Mouse (Mus musculus) intestine, embryonic 16.5 days (tissue): ENCODE results near the gene Bcl9l. TPM values are rescaled to one million over a fixed set of nuclear protein-coding genes. Genes with fewer than 3 reads are reported as not detected.

Experiments used
- ATAC-seq: fragments of 200-750 bp; cut with Nextera tagmentation; 2 replicates; pipeline ENCODE4 v1.8.0; 2017; ENCODE audit warnings: moderate TSS enrichment, moderate library complexity
- H3K27ac ChIP-seq: fragments of 300-500 bp; sonication (generic); 2 replicates; pipeline ENCODE4 v1.5.1; 2014; ENCODE audit warnings: mild to moderate bottlenecking, low read length
- H3K27me3 ChIP-seq: fragments of 300-500 bp; sonication (generic); replicated peaks from 2 replicates; pipeline ENCODE4 v1.6.1; 2014; ENCODE audit warnings: low read length, control low read depth, mixed read lengths; ENCODE audit not compliant: control insufficient read depth, insufficient read depth
- H3K36me3 ChIP-seq: fragments of 300-500 bp; sonication (generic); 2 replicates; pipeline ENCODE4 v1.6.1; 2014; ENCODE audit warnings: low read length, control low read depth; ENCODE audit not compliant: control insufficient read depth, insufficient read depth
- H3K4me1 ChIP-seq: fragments of 300-500 bp; sonication (generic); 2 replicates; pipeline ENCODE4 v1.6.1; 2014; ENCODE audit warnings: low read length, control low read depth, mixed read lengths; ENCODE audit not compliant: control insufficient read depth, insufficient read depth
- H3K4me2 ChIP-seq: fragments of 300-500 bp; sonication (generic); 2 replicates; pipeline ENCODE4 v1.6.1; 2014; ENCODE audit warnings: low read depth, low read length, control low read depth
- H3K4me3 ChIP-seq: fragments of 300-500 bp; sonication (generic); 2 replicates; pipeline ENCODE4 v1.5.1; 2014; ENCODE audit warnings: mild to moderate bottlenecking, low read length
- H3K9ac ChIP-seq: fragments of 300-500 bp; sonication (generic); 2 replicates; pipeline ENCODE4 v1.6.1; 2014; ENCODE audit warnings: low read depth, low read length
- H3K9me3 ChIP-seq: fragments of 300-500 bp; sonication (generic); 2 replicates; pipeline ENCODE4 v1.6.1; 2016; ENCODE audit warnings: low read length, control low read depth; ENCODE audit not compliant: control insufficient read depth
- WGBS: fragments of 180-500 bp; shearing (Covaris S2); extraction: QIAGEN DNeasy Blood & Tissue Kit; methylation state at CpG from one replicate; pipeline ENCODE4 v1.1.7; 2014; 5-methylcytosine and 5-hydroxymethylcytosine counted together
- polyA plus RNA-seq: library from polyadenylated mRNA; unstranded; fragments of >200 nt; fragmentation: Nextera tagmentation; extraction: Ambion mirVana; gene quantifications from 2 replicates; pipeline ENCODE4 v1.2.1, GENCODE M21; 2015

The Bcl9l gene
- polyA plus RNA-seq, 1 experiment from 2014 or later, result 5.1 TPM

DNA sequence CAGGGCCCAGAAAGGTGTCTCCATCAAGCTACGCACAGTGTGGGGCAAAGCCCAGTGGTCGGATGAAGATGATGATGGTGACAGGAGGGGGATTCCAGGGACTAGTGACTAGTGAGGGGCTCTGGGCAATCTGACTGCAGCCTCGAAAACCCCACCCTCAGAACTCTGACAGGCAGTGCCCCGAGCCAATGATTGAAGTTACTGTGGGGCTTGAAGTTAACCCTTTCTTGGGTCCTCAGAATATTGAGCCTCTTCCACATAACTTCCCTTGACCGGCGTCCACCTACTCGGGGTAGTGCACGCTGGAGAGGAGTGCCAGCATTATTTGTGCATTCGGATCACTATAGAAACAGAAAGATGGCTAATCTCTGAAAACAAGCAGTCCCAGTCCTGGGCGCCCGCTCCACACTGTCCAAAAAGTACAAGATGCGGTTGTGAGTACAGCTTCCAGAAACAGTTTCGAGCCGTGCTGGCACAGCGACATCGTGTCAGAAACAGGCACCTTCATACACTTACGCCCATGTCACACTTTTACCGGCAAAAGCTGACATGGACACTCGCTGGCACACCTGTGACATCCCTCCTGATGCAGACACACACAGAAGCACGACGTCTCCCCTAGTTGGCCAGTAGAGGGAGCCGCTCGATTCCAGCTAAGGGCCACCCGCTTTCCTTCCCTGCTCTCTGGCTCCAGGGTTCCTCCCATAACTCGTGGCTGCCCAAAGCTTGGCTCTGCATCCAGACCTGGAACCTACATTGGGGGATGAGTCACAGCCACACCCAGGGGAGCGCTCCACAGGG lies 2.8 kb upstream of the Bcl9l start:
- Histone ChIP-seq H3K9me3 (no peaks in the 10 kb centered on the region), H3K27me3 (no peaks in the 10 kb centered on the region), H3K4me1 (peaks cover 29% of the 10 kb centered on the region), H3K27ac (peak overlapping the region; percentile 98), H3K36me3 (no peaks in the 10 kb centered on the region), H3K9ac (peak overlapping the region; percentile 94), H3K4me2 (peak overlapping the region; percentile 83), H3K4me3 (peak overlapping the region; percentile 77)
- under 1% methylated on average over 26 of the region's 26 CpGs for WGBS
- ATAC-seq, result peak; percentile 47

DNA sequence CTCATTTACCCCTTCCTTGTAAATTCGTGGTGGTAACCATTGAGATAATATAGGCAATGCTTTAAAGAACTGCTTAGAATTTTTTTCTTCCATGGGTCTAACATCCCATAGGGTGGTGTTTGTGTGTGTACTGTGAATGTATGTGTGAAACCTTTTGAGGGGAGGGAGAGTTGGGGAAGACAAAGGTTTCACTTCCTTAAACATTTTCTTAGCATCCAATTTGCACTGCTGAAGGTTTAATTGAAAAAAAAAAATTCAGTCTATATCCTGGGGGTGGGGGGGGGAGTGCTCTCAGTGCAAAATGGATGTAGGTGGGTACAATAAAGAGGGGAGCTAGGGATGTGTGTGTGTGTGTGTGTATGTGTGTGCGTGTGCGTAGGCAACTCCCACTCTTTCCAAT lies 513 bp upstream of the Bcl9l start:
- ATAC-seq, result no peak
- peak overlapping the region; percentile 74 for H3K4me2 ChIP-seq
- peak overlapping the region; percentile 95 for H3K9ac ChIP-seq
- H3K4me1 ChIP-seq, result peaks cover 52% of the 10 kb centered on the region
- 9% methylated on average over 3 of the region's 3 CpGs for WGBS
- peak overlapping the region; percentile 94 for H3K27ac ChIP-seq
- H3K9me3 ChIP-seq, result no peaks in the 10 kb centered on the region
- H3K4me3 ChIP-seq, result peak overlapping the region; percentile 93
- no peaks in the 10 kb centered on the region for H3K27me3 ChIP-seq
- no peaks in the 10 kb centered on the region for H3K36me3 ChIP-seq

- Histone ChIP-seq H3K4me3 (peak overlapping the region; percentile 93), H3K27me3 (no peaks in the 10 kb centered on the region), H3K4me2 (peak overlapping the region; percentile 74), H3K27ac (peak overlapping the region; percentile 94), H3K36me3 (no peaks in the 10 kb centered on the region), H3K4me1 (peaks cover 53% of the 10 kb centered on the region), H3K9ac (peak overlapping the region; percentile 95), H3K9me3 (no peaks in the 10 kb centered on the region)
- under 1% methylated on average over 39 of the region's 39 CpGs for WGBS
- no peak for ATAC-seq
Observed at GRCm38 (mm10) chr9:44483041-44483509, 450 bp downstream of the Bcl9l start.

DNA sequence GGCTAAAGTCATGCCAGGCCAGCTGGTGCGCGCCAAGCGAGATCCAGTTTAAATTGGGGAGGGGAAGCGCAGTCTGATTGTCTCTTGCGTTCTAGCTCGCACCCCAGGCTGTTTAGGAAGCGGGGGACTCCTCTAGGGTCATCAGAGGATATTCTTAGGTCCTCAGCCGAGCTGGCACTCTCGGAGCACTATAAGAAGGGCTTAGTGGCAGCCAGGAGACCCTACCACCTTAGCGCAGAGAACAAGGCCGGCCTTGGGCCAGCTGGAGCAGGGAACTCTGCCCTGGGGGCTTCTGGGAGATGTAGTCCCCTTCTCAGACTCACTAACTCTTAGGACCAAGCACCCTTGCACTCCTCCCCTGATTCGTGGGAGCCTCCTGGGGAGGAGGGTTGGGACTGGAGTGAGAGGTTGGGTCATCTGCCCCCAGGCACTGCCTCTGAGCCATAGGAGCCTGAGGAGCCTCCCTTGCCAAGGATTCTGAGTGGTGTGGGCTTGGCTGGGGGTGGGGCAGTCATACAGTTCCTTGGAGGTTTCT lies 952 bp downstream of the Bcl9l start:
- Histone ChIP-seq H3K4me2 (peak overlapping the region; percentile 74), H3K36me3 (no peaks in the 10 kb centered on the region), H3K4me3 (peak overlapping the region; percentile 93), H3K27me3 (no peaks in the 10 kb centered on the region), H3K4me1 (peaks cover 56% of the 10 kb centered on the region), H3K9ac (peak overlapping the region; percentile 95), H3K9me3 (no peaks in the 10 kb centered on the region), H3K27ac (peak overlapping the region; percentile 94)
- 0% methylated on average over 12 of the region's 12 CpGs for WGBS
- ATAC-seq, result peak; percentile 32

DNA sequence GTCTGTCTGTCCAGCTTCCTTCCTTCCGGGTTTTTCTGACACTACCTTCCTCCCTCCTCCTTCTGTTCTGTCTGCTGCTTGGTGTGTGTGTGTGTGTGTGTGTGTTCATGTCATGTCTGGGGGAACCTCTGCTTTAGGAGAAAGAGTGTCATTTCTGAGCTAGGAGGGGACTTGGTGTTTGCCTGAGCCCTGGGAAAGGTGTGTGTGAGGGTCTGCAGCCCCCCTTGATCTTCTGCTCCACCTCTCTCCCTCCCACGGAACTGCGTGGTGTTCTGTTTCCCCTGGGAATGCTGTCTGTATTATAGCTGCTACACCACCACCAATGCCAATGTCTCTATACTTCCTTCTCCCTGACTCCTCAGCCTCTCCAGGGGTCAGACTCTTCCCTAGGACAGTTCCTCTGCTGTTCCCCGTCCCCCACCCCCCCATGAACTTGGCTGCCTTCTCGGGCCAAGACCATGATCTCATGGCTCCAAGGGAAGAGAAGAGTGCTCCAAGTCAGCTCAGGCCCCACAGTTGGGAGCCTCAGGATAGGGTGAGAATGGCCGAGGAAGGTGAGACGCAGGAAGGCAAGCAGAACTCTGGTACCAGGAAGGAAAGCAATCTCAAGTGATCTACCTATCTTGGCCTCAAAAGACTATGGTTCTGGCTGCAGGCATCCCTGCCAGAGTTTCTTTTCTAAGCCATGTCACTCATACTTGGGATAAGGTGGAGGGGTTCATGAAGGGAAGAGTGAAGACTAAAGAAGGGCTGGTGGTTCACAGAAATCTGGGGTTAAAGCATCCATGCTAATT lies 1.9 kb downstream of the Bcl9l start:
- H3K4me1 ChIP-seq, result peaks cover 66% of the 10 kb centered on the region
- H3K9ac ChIP-seq, result peak overlapping the region; percentile 95
- WGBS, result 20% methylated on average over 7 of the region's 7 CpGs
- no peaks in the 10 kb centered on the region for H3K36me3 ChIP-seq
- H3K27me3 ChIP-seq, result no peaks in the 10 kb centered on the region
- H3K9me3 ChIP-seq, result no peaks in the 10 kb centered on the region
- ATAC-seq, result no peak
- H3K27ac ChIP-seq, result peak overlapping the region; percentile 94
- H3K4me3 ChIP-seq, result peak overlapping the region; percentile 93
- peak overlapping the region; percentile 74 for H3K4me2 ChIP-seq

DNA sequence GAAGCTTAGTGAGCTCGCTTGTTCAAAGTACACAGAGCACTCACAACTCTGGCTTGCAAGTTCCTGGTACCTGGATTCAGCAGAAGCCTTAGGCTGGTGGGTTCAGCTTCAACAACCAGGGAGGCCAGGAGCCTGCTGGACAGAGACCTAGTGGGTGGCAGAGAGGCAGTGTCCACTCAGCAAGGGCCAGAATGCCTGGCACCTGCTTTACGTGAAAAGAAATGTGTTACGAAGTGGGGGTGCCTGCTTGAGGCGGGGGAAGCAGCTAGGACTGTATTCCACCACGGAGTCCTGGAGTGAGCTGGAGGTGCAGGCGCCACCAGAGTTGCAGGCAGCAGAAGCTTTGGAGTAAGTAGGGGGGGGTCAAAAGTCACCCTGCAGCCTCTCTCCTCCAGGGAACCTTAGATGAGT lies 2.5 kb downstream of the Bcl9l start:
- Histone ChIP-seq H3K27ac (peak overlapping the region; percentile 94), H3K4me1 (peaks cover 72% of the 10 kb centered on the region), H3K9ac (peak overlapping the region; percentile 64), H3K4me3 (peak overlapping the region; percentile 93), H3K27me3 (no peaks in the 10 kb centered on the region), H3K9me3 (no peaks in the 10 kb centered on the region), H3K36me3 (no peaks in the 10 kb centered on the region), H3K4me2 (peak overlapping the region; percentile 74)
- no peak for ATAC-seq
- WGBS, result 30% methylated on average over 6 of the region's 6 CpGs

GRCm38 (mm10) chr9:44485516-44486161 lies 3.0 kb downstream of the Bcl9l start:
- no peak for ATAC-seq
- Histone ChIP-seq H3K27ac (peak overlapping the region; percentile 94), H3K36me3 (no peaks in the 10 kb centered on the region), H3K4me3 (peak overlapping the region; percentile 93), H3K9me3 (no peaks in the 10 kb centered on the region), H3K9ac (peak overlapping the region; percentile 64), H3K4me2 (peak overlapping the region; percentile 74), H3K4me1 (peaks cover 73% of the 10 kb centered on the region), H3K27me3 (no peaks in the 10 kb centered on the region)
- WGBS, result 15% methylated on average over 14 of the region's 14 CpGs

DNA sequence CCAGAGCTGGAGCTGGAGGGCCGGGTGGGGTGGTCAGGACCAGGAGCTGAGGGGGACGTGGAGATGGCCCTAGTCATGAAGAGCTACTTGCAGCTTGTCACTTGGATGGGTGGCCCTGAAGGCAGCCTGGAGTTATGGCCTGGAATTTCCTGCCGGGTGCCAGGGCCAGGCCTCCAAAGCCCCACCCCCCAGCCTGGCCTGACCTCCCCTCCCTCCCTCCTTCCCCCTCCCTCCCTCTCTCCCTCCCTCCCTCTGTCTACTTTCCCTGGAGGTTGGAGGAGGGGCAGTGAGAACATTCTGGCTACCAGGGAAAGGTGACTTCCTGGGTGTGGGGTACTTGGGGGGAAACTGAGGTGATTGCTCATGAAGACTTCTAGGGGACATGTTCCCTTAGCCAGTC lies 3.7 kb downstream of the Bcl9l start:
- Histone ChIP-seq H3K9ac (peak overlapping the region; percentile 64), H3K9me3 (no peaks in the 10 kb centered on the region), H3K36me3 (no peaks in the 10 kb centered on the region), H3K27me3 (no peaks in the 10 kb centered on the region), H3K4me2 (peak overlapping the region; percentile 74), H3K4me1 (peaks cover 80% of the 10 kb centered on the region), H3K4me3 (peak overlapping the region; percentile 93), H3K27ac (peak overlapping the region; percentile 94)
- no peak for ATAC-seq
- WGBS, result 10% methylated on average over 3 of the region's 3 CpGs
